ENCODE assay signal across 8 mouse cellular contexts in genomic region chr5:142936336-142936719, GRCm38 (mm10). TPM values are rescaled to one million over a fixed set of nuclear protein-coding genes. Genes with fewer than 3 reads are reported as not detected.
DNase-seq lines count a peak whose midpoint lies in the region; ATAC-seq and TF ChIP-seq lines count a peak whose summit lies in the region.

No protein-coding gene starts in this region.

- H3K36me3 ChIP-seq in erythroblast, embryonic 14.5 days (ENCODE audit: control insufficient read depth), result no peaks in the 10 kb centered on the region
- no peaks in the 10 kb centered on the region for H3K36me3 ChIP-seq in heart, embryonic 13.5 days
- H3K36me3 ChIP-seq in kidney, postnatal 0 days (ENCODE audit: insufficient read depth, low read length), result no peaks in the 10 kb centered on the region
- H3K36me3 ChIP-seq in liver, embryonic 11.5 days (ENCODE audit: control insufficient read depth, insufficient read depth, low read length), result no peaks in the 10 kb centered on the region
- H3K36me3 ChIP-seq in splenic B cell, adult 2 months (ENCODE audit: control insufficient read depth, insufficient read depth, low read length, poor library complexity, severe bottlenecking), result no peaks in the 10 kb centered on the region

- WGBS in heart, embryonic 13.5 days, result 4% methylated on average over 17 of the region's 17 CpGs
- 4% methylated on average over 17 of the region's 17 CpGs for WGBS in kidney, postnatal 0 days
- WGBS in liver, embryonic 11.5 days, result 4% methylated on average over 17 of the region's 17 CpGs

- peak overlapping the region; percentile 60 for H3K4me3 ChIP-seq in erythroblast, embryonic 14.5 days (replicated peaks)
- H3K4me3 ChIP-seq in heart, embryonic 13.5 days, result peak overlapping the region; percentile 43
- H3K4me3 ChIP-seq in kidney, postnatal 0 days (replicated peaks; ENCODE audit: low read depth, low read length), result peak overlapping the region; percentile 19
- H3K4me3 ChIP-seq in liver, embryonic 11.5 days (ENCODE audit: low read depth, low read length), result peak overlapping the region; percentile 43

- peaks cover 55% of the 10 kb centered on the region for H3K4me1 ChIP-seq in erythroblast, embryonic 14.5 days (ENCODE audit: control insufficient read depth)
- peaks cover 18% of the 10 kb centered on the region for H3K4me1 ChIP-seq in heart, embryonic 13.5 days
- H3K4me1 ChIP-seq in kidney, postnatal 0 days (replicated peaks; ENCODE audit: insufficient read depth, low read length), result 0 out of 2 replicates have a peak, but pooled peaks cover 3% of the 10 kb centered on the region
- peaks cover 34% of the 10 kb centered on the region for H3K4me1 ChIP-seq in liver, embryonic 11.5 days (replicated peaks; ENCODE audit: control insufficient read depth, insufficient read depth, low read length)

- no peaks in the 10 kb centered on the region for H3K27me3 ChIP-seq in erythroblast, embryonic 14.5 days (ENCODE audit: control insufficient read depth)
- no peaks in the 10 kb centered on the region for H3K27me3 ChIP-seq in heart, embryonic 13.5 days (replicated peaks)
- no peaks in the 10 kb centered on the region for H3K27me3 ChIP-seq in kidney, postnatal 0 days (ENCODE audit: insufficient read depth, low read length)
- no peaks in the 10 kb centered on the region for H3K27me3 ChIP-seq in liver, embryonic 11.5 days (replicated peaks; ENCODE audit: control insufficient read depth, insufficient read depth, low read length)
- H3K27me3 ChIP-seq in splenic B cell, adult 2 months (ENCODE audit: control insufficient read depth, insufficient read depth, low read length, poor library complexity, severe bottlenecking), result no peaks in the 10 kb centered on the region

- H3K27ac ChIP-seq in heart, embryonic 13.5 days (replicated peaks), result peak overlapping the region; percentile 68
- no peak overlapping the region for H3K27ac ChIP-seq in kidney, postnatal 0 days
- H3K27ac ChIP-seq in liver, embryonic 11.5 days (ENCODE audit: low read depth, low read length), result peak overlapping the region; percentile 74

- ATAC-seq in heart, embryonic 13.5 days (ENCODE audit: extremely low read depth, insufficient number of reproducible peaks, low FRiP score, low TSS enrichment), result no peak
- no peak for ATAC-seq in kidney, postnatal 0 days (replicated peaks; ENCODE audit: low FRiP score, low read depth)
- peak; percentile 56 for ATAC-seq in liver, embryonic 11.5 days (replicated peaks; ENCODE audit: low FRiP score)

- TF ChIP-seq CTCF in kidney, postnatal 0 days (IDR thresholded peaks at IDR 0.05; ENCODE audit: low read depth), result peak; percentile 96

- H3K4me2 ChIP-seq in heart, embryonic 13.5 days, result peak overlapping the region; percentile 70
- peak overlapping the region; percentile 54 for H3K4me2 ChIP-seq in kidney, postnatal 0 days (ENCODE audit: low read length)
- peak overlapping the region; percentile 74 for H3K4me2 ChIP-seq in liver, embryonic 11.5 days

- peaks cover 6% of the 10 kb centered on the region for H3K9me3 ChIP-seq in erythroblast, embryonic 14.5 days (ENCODE audit: control insufficient read depth, low read length)
- 0 out of 2 replicates have a peak, but pooled peaks cover 6% of the 10 kb centered on the region for H3K9me3 ChIP-seq in heart, embryonic 13.5 days
- H3K9me3 ChIP-seq in kidney, postnatal 0 days (replicated peaks; ENCODE audit: low read length), result no peaks in the 10 kb centered on the region
- no peaks in the 10 kb centered on the region for H3K9me3 ChIP-seq in liver, embryonic 11.5 days (ENCODE audit: control insufficient read depth, low read length)

- H3K9ac ChIP-seq in heart, embryonic 13.5 days, result peak overlapping the region; percentile 76
- H3K9ac ChIP-seq in kidney, postnatal 0 days (ENCODE audit: low read depth, low read length), result no peak overlapping the region
- peak overlapping the region; percentile 62 for H3K9ac ChIP-seq in liver, embryonic 11.5 days (ENCODE audit: low read depth, low read length)

- peak; percentile 77 for DNase-seq in CD4-positive helper T cell, adult 2 months (ENCODE audit: low read depth, low spot score)
- peak; percentile 75 for DNase-seq in brain, adult 2 months (ENCODE audit: low read depth, low spot score)
- DNase-seq in kidney, postnatal 0 days (ENCODE audit: low spot score), result peak; percentile 81
- peak; percentile 84 for DNase-seq in liver, embryonic 11.5 days (ENCODE audit: low spot score)
- DNase-seq in naive thymus-derived CD4-positive, alpha-beta T cell, adult 2 months (ENCODE audit: low read depth), result peak; percentile 89
- peak; percentile 82 for DNase-seq in splenic B cell, adult 2 months (ENCODE audit: low read depth, low spot score)

RNA-seq across cellular contexts. Expression of gene Fscn1, which starts 23.8 kb away (rescaled TPM):
- 0.36 and 0.46 TPM in 2 replicates for polyA plus RNA-seq in erythroblast, embryonic 14.5 days (2012)
- 135 and 155 TPM in 2 replicates for polyA plus RNA-seq in heart, embryonic 13.5 days (2015; fragmentation: Nextera tagmentation; extraction: Ambion mirVana)
- polyA plus RNA-seq in kidney, postnatal 0 days (2015; fragmentation: Nextera tagmentation; extraction: Ambion mirVana), result 175 and 205 TPM in 2 replicates
- polyA plus RNA-seq in liver, embryonic 11.5 days (2014; fragmentation: Nextera tagmentation; extraction: Ambion mirVana), result 142 and 148 TPM in 2 replicates

RNA-seq across cellular contexts. Expression of gene Actb, which starts 29.8 kb away (rescaled TPM):
- polyA plus RNA-seq in erythroblast, embryonic 14.5 days (2012), result 326 and 442 TPM in 2 replicates
- 6,383 and 6,386 TPM in 2 replicates for polyA plus RNA-seq in heart, embryonic 13.5 days (2015; fragmentation: Nextera tagmentation; extraction: Ambion mirVana)
- 14,836 and 15,514 TPM in 2 replicates for polyA plus RNA-seq in kidney, postnatal 0 days (2015; fragmentation: Nextera tagmentation; extraction: Ambion mirVana)
- polyA plus RNA-seq in liver, embryonic 11.5 days (2014; fragmentation: Nextera tagmentation; extraction: Ambion mirVana), result 11,958 and 12,749 TPM in 2 replicates

RNA-seq across cellular contexts. Expression of gene Fbxl18, which starts 41.1 kb away (rescaled TPM):
- polyA plus RNA-seq in erythroblast, embryonic 14.5 days (2012), result 0.34 and 0.52 TPM in 2 replicates
- polyA plus RNA-seq in heart, embryonic 13.5 days (2015; fragmentation: Nextera tagmentation; extraction: Ambion mirVana), result 8.7 and 9.5 TPM in 2 replicates
- polyA plus RNA-seq in kidney, postnatal 0 days (2015; fragmentation: Nextera tagmentation; extraction: Ambion mirVana), result 9.6 and 9.9 TPM in 2 replicates
- 6.7 TPM in 2 replicates for polyA plus RNA-seq in liver, embryonic 11.5 days (2014; fragmentation: Nextera tagmentation; extraction: Ambion mirVana)

Comparison
In these comparisons a context has a peak if more than half of its experiments do, and no peak if none do; other contexts are left out.
1. RNA of gene Fscn1, which starts 23.8 kb away (polyA plus RNA-seq): 175 to 205 TPM in kidney, postnatal 0 days, 135 to 155 TPM in heart, embryonic 13.5 days and 142 to 148 TPM in liver, embryonic 11.5 days; 0.36 to 0.46 TPM in erythroblast, embryonic 14.5 days; every median in the first group is over 10 times any median in the second.
2. RNA of gene Actb, which starts 29.8 kb away (polyA plus RNA-seq): 14,836 to 15,514 TPM in kidney, postnatal 0 days, 11,958 to 12,749 TPM in liver, embryonic 11.5 days and 6,383 to 6,386 TPM in heart, embryonic 13.5 days; 326 to 442 TPM in erythroblast, embryonic 14.5 days; every median in the first group is over 10 times any median in the second.
3. Peak in every context shown above with its lines, with median percentiles within 50 percentile points of each other: DNase-seq, H3K4me3 ChIP-seq and H3K4me2 ChIP-seq.